Mouse (Mus musculus): Measurements from ENCODE around the gene Mrtfb. TPM values are rescaled to one million over a fixed set of nuclear protein-coding genes. Genes with fewer than 3 reads are reported as not detected.
A peak's percentile ranks its signal among the peaks of the same experiment; 100 is the strongest.

The Mrtfb gene
- polyA plus RNA-seq, 1 experiment from 2014 or later = 13.1 TPM

DNA sequence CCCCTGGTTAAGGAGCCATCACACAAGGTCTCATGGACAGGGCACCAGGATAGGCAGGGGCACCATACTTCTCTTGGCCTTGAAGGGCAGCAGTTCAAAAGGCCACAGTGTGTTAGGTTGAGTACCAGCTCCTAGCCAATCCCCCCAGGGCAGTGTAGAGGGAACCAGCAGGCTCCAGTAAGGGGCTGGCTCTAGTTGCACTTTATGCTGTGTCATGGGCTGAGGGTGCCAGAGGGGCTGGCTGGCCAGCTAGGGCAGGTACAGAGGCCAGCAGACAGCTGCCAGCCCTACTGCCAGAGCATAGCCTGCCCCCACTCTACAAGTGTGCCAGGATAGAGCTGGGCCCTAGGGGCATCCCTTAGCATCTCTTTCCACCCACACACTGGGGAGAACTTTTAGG is 199.3 kb downstream of the Mrtfb start:
- Histone ChIP-seq H3K27ac (replicated peaks) (no peak overlapping the region), H3K4me3 (no peak overlapping the region), H3K9ac (no peak overlapping the region), H3K9me3 (no peaks in the 10 kb centered on the region), H3K36me3 (0 out of 2 replicates have a peak, but pooled peaks cover 3% of the 10 kb centered on the region), H3K4me2 (no peak overlapping the region), H3K27me3 (replicated peaks) (0 out of 2 replicates have a peak, but pooled peaks cover 2% of the 10 kb centered on the region), H3K4me1 (no peaks in the 10 kb centered on the region)
- ATAC-seq (ENCODE audit: extremely low read depth, insufficient number of reproducible peaks, low FRiP score, low TSS enrichment) = no peak

DNA sequence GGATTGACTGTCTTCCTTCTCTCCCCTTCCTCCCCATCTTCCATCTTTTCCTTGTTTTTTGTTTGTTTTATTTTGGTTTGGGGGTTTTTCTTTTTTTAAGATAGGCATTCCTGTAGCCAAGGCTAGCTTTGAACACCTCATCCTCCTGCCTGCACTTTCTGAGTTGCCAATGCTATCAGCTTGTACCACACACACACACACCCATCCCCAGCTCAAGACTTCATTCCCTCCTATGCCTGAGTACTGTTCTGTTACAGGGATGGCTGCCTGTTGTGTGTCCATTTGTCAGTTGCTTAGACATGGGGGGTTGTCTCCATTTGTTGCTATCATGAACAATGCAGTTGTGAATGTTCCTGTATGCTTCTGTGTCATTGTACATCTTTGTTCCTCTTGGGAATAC is 202.3 kb downstream of the Mrtfb start:
- H3K9ac ChIP-seq = no peak overlapping the region
- no peak for ATAC-seq (ENCODE audit: extremely low read depth, insufficient number of reproducible peaks, low FRiP score, low TSS enrichment)

GRCm38 (mm10) chr16:13460071-13460470 is 203.8 kb downstream of the Mrtfb start:
- Histone ChIP-seq H3K9ac (no peak overlapping the region), H3K27ac (replicated peaks) (no peak overlapping the region), H3K4me3 (no peak overlapping the region), H3K27me3 (replicated peaks) (no peaks in the 10 kb centered on the region), H3K9me3 (no peaks in the 10 kb centered on the region), H3K4me2 (no peak overlapping the region), H3K4me1 (no peaks in the 10 kb centered on the region), H3K36me3 (0 out of 2 replicates have a peak, but pooled peaks cover 3% of the 10 kb centered on the region)
- WGBS = 76% methylated on average over 1 of the region's 1 CpGs
- no peak for ATAC-seq (ENCODE audit: extremely low read depth, insufficient number of reproducible peaks, low FRiP score, low TSS enrichment)

More for the DNA sequence above, 202.3 kb downstream of the Mrtfb start:
- H3K4me2 ChIP-seq = no peak overlapping the region
- H3K4me3 ChIP-seq = no peak overlapping the region
- H3K4me1 ChIP-seq = no peaks in the 10 kb centered on the region
- no peak overlapping the region for H3K27ac ChIP-seq (replicated peaks)
- H3K27me3 ChIP-seq (replicated peaks) = no peaks in the 10 kb centered on the region
- 0 out of 2 replicates have a peak, but pooled peaks cover 3% of the 10 kb centered on the region for H3K36me3 ChIP-seq
- no peaks in the 10 kb centered on the region for H3K9me3 ChIP-seq

DNA sequence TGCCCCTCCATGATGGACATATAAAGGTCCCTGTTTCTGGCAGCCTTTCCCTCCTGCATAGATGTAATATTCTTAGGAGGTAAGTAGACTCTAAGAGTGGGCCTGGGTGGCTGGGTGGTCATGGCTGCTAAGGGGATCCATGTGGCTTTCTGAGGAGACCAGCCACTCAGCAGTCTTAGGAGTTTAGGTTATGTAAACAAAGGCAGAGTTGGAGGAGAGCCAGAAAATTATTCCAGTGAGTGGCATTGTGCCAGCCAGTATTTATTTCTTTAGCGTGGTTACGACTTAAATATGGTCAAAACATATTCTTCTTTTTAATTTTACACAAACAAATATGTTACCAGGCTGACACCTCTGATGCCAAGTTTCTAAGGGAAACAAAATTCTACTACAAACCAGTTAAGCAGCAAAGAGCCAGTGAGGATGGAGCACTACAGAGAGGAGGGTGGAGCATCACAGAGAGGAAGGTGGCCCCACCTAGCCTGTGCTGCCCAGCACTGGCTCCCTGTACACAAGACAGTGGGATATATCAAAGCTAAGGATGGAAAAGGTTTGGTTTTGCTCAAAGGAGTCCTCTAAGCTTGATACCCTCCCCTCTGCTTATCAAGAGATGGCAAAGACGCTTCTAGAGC is 204.6 kb downstream of the Mrtfb start:
- no peak for ATAC-seq (ENCODE audit: extremely low read depth, insufficient number of reproducible peaks, low FRiP score, low TSS enrichment)

DNA sequence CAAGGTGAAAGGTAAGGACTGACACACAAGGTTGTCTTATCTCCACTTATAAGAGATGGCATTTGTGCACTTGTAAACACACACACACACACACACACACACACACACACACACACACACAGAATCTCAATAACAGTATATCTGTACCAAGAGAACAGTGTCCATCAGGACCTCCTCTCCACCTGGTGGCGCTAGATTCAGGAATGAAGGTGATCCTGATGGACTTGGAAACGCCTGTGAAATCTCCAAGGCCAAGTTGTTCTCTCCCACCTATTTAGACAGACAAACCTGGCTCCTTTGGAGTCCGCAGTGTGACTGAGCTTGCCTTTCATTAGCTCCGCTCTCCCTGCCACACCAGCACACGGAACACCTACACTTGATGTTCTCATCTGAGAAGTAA is 208.4 kb downstream of the Mrtfb start:
- 73% methylated on average over 5 of the region's 5 CpGs for WGBS

More for the DNA sequence above, 204.6 kb downstream of the Mrtfb start:
- Histone ChIP-seq H3K27ac (replicated peaks) (no peak overlapping the region), H3K4me1 (no peaks in the 10 kb centered on the region), H3K4me3 (no peak overlapping the region), H3K9me3 (no peaks in the 10 kb centered on the region), H3K4me2 (no peak overlapping the region), H3K9ac (no peak overlapping the region), H3K27me3 (replicated peaks) (no peaks in the 10 kb centered on the region), H3K36me3 (0 out of 2 replicates have a peak, but pooled peaks cover 3% of the 10 kb centered on the region)
- WGBS = 62% methylated on average over 3 of the region's 3 CpGs

More for the DNA sequence above, 208.4 kb downstream of the Mrtfb start:
- no peak overlapping the region for H3K4me2 ChIP-seq
- H3K9me3 ChIP-seq = no peaks in the 10 kb centered on the region
- no peak overlapping the region for H3K9ac ChIP-seq
- no peaks in the 10 kb centered on the region for H3K27me3 ChIP-seq (replicated peaks)
- no peak for ATAC-seq (ENCODE audit: extremely low read depth, insufficient number of reproducible peaks, low FRiP score, low TSS enrichment)
- H3K27ac ChIP-seq (replicated peaks) = no peak overlapping the region
- no peak overlapping the region for H3K4me3 ChIP-seq
- 0 out of 2 replicates have a peak, but pooled peaks cover 8% of the 10 kb centered on the region for H3K4me1 ChIP-seq
- H3K36me3 ChIP-seq = 0 out of 2 replicates have a peak, but pooled peaks cover 3% of the 10 kb centered on the region

MicroRNAs within 50 kb of the gene (microRNA counts, 519-probe panel; counts per million panel counts)
- 4,270 counts per million, percentile 77 among the panel's probes with 10 or more counts for microRNA mmu-miR-193b

Small RNA genes within 50 kb of the gene (microRNA-seq; reads per million reads assigned to microRNA genes)
- 40.4 reads per million, percentile 41 among the genes with 10 or more reads in this experiment for gene Mir193b
- gene Mir365-1 = not detected

Other genes with a start within 250 kb of the Mrtfb start
- 6.9 and 7.7 TPM in 2 replicates for gene Ercc4, start 146.8 kb upstream of the Mrtfb start, polyA plus RNA-seq (2015; fragmentation: Nextera tagmentation; extraction: Ambion mirVana)

All from heart, embryonic 13.5 days (tissue).